Mouse (Mus musculus) spleen, postnatal 14 days (tissue): ENCODE data around the gene Tenm4.

Experiments
- DNase-seq, 2 experiments: peaks; one replicate each; pipeline ENCODE4 v3.0.0; 2021 to 2022; ENCODE audit warnings: low spot score in 2 of 2

The Tenm4 gene

GRCm38 (mm10) chr7:96242328-96243185 is 71.5 kb downstream of the Tenm4 start:
- no peak for DNase-seq

- DNase-seq: no peak
These were observed 73.8 kb downstream of the Tenm4 start for GRCm38 (mm10) chr7:96244796-96245195.

- DNase-seq: no peak
These were observed 88.6 kb downstream of the Tenm4 start for GRCm38 (mm10) chr7:96259630-96260029.

- DNase-seq: no peak
These were observed 91.1 kb downstream of the Tenm4 start for GRCm38 (mm10) chr7:96262182-96262581.

GRCm38 (mm10) chr7:96265941-96266340 is 94.9 kb downstream of the Tenm4 start:
- no peak for DNase-seq

- DNase-seq: no peak
These were observed 96.2 kb downstream of the Tenm4 start for GRCm38 (mm10) chr7:96267266-96267665.

- DNase-seq: no peak
These were observed 99.6 kb downstream of the Tenm4 start for GRCm38 (mm10) chr7:96270684-96271083.

- no peak for DNase-seq
These were observed 101.0 kb downstream of the Tenm4 start for GRCm38 (mm10) chr7:96272068-96272467.

- no peak for DNase-seq
These were observed 103.4 kb downstream of the Tenm4 start for GRCm38 (mm10) chr7:96274486-96274885.

GRCm38 (mm10) chr7:96277550-96277949 is 106.5 kb downstream of the Tenm4 start:
- no peak for DNase-seq

GRCm38 (mm10) chr7:96278378-96278777 is 107.3 kb downstream of the Tenm4 start:
- DNase-seq: no peak

GRCm38 (mm10) chr7:96280795-96281194 is 109.7 kb downstream of the Tenm4 start:
- DNase-seq: no peak

- DNase-seq: no peak
These were observed 119.5 kb downstream of the Tenm4 start for GRCm38 (mm10) chr7:96290576-96290975.

GRCm38 (mm10) chr7:96295959-96296358 is 124.9 kb downstream of the Tenm4 start:
- no peak for DNase-seq

GRCm38 (mm10) chr7:96300826-96301397 is 129.9 kb downstream of the Tenm4 start:
- DNase-seq: no peak

- DNase-seq: no peak
These were observed 130.8 kb downstream of the Tenm4 start for GRCm38 (mm10) chr7:96301813-96302212.

GRCm38 (mm10) chr7:96303963-96304362 is 132.9 kb downstream of the Tenm4 start:
- no peak for DNase-seq

GRCm38 (mm10) chr7:96305382-96305935 is 134.4 kb downstream of the Tenm4 start:
- DNase-seq: no peak

- DNase-seq: no peak
These were observed 137.1 kb downstream of the Tenm4 start for GRCm38 (mm10) chr7:96308106-96308505.

GRCm38 (mm10) chr7:96329343-96329742 is 158.3 kb downstream of the Tenm4 start:
- no peak for DNase-seq

GRCm38 (mm10) chr7:96331186-96331585 is 160.1 kb downstream of the Tenm4 start:
- DNase-seq: no peak

- DNase-seq: no peak
These were observed 163.3 kb downstream of the Tenm4 start for GRCm38 (mm10) chr7:96334361-96334760.

- no peak for DNase-seq
These were observed 165.3 kb downstream of the Tenm4 start for GRCm38 (mm10) chr7:96336376-96336775.
